Mouse (Mus musculus) cerebellum, adult 2 months (tissue): ENCODE data around the gene A3galt2.

ENCODE experiments used
- CTCF ChIP-seq: fragments of 200-500 bp; IDR thresholded peaks from 2 replicates; pipeline ENCODE4 v1.5.1; 2011; ENCODE audit warnings: low read depth, mild to moderate bottlenecking, control low read depth, low read length, moderate library complexity, borderline replicate concordance; ENCODE audit not compliant: insufficient read depth
- POLR2A ChIP-seq: fragments of 200-500 bp; IDR thresholded peaks from 2 replicates; pipeline ENCODE4 v1.6.1; 2011; ENCODE audit warnings: low read length, control low read depth, borderline replicate concordance; ENCODE audit not compliant: insufficient read depth

- TF ChIP-seq CTCF, result no peak
- no peak for TF ChIP-seq POLR2A
These were observed 41.6 kb downstream of the A3galt2 start for GRCm38 (mm10) chr4:128796788-128797187.
